Mouse (Mus musculus) ovary, adult 10 weeks (tissue): ENCODE measurements around the gene Dkk1. TPM values are rescaled to one million over a fixed set of nuclear protein-coding genes. Genes with fewer than 3 reads are reported as not detected.

Source experiments
- polyA plus RNA-seq: library from polyadenylated mRNA; stranded (reverse); fragments of 350-450 nt; fragmentation: Illumina TruSeq; extraction: RNeasy Lipid Tissue Mini Kit (QIAGEN cat#74804); gene quantifications from one replicate; pipeline ENCODE4 v1.2.3, GENCODE M21; 2014

The Dkk1 gene
- polyA plus RNA-seq: not detected

GRCm38 (mm10) chr19:30549044-30549853 is at the start of gene Dkk1:
Gene Dkk1, minus strand, starts transcription at chr19:30549665.

